Mouse (Mus musculus) E14TG2a.4 (cell line): Measurements from ENCODE around the gene Itpr2.

Source experiments
- CTCF ChIP-seq: conservative IDR thresholded peaks from 2 replicates; pipeline ENCODE4 v1.5.1; 2014; ENCODE audit warnings: low read length
- NANOG ChIP-seq: IDR thresholded peaks from 2 replicates; pipeline ENCODE4 v1.6.1; 2014; ENCODE audit warnings: borderline replicate concordance, low read length, mixed read lengths

DNA sequence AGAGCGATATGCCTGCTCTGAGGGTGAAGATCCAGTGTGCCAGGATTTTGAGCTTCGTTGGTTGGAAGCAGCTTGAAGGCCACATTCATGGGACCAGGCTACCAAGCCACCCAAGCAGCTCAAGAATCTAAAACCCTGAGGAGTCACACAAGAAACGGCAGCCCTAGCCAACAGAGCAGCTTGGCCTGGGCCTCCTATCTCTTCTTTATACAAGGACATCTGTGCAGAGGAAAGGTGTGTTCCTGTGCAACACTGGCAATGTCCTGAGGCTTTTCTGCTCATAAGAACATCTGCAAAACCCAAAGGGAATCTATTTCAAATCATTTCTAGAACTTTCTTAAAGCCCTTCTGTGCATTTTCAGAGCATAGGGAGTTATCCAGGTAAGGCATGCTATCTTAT, 274.0 kb downstream of the Itpr2 start:
- TF ChIP-seq CTCF (no peak), NANOG (no peak)
